Mouse (Mus musculus) cerebellum, adult 2 months (tissue): ENCODE data around the gene Phactr2.

ENCODE experiments used
- CTCF ChIP-seq: fragments of 200-500 bp; IDR thresholded peaks from 2 replicates; pipeline ENCODE4 v1.5.1; 2011; ENCODE audit warnings: low read depth, mild to moderate bottlenecking, control low read depth, low read length, moderate library complexity, borderline replicate concordance; ENCODE audit not compliant: insufficient read depth
- POLR2A ChIP-seq: fragments of 200-500 bp; IDR thresholded peaks from 2 replicates; pipeline ENCODE4 v1.6.1; 2011; ENCODE audit warnings: low read length, control low read depth, borderline replicate concordance; ENCODE audit not compliant: insufficient read depth

- TF ChIP-seq POLR2A (no peak), CTCF (no peak)
Measured at GRCm38 (mm10) chr10:13431641-13432540, 42.3 kb downstream of the Phactr2 start.
